Mouse (Mus musculus): ENCODE results near the gene Sh3d19. TPM values are rescaled to one million over a fixed set of nuclear protein-coding genes. Genes with fewer than 3 reads are reported as not detected.

Sh3d19 gene
- polyA plus RNA-seq, 1 experiment from 2014 or later, result 15.7 TPM

- ATAC-seq (replicated peaks; ENCODE audit: insufficient number of reproducible peaks, low FRiP score, low TSS enrichment, low read depth) (no peak), DNase-seq (ENCODE audit: low spot score) (no peak)
- no peaks in the 10 kb centered on the region for H3K27me3 ChIP-seq (ENCODE audit: control insufficient read depth, insufficient read depth, low read length)
- H3K4me2 ChIP-seq (ENCODE audit: low read depth, low read length), result no peak overlapping the region
- H3K4me3 ChIP-seq (ENCODE audit: low read depth, low read length), result no peak overlapping the region
- H3K27ac ChIP-seq (replicated peaks; ENCODE audit: low read depth, low read length), result no peak overlapping the region
- H3K9ac ChIP-seq (replicated peaks; ENCODE audit: low read length), result no peak overlapping the region
- no peaks in the 10 kb centered on the region for H3K4me1 ChIP-seq (ENCODE audit: control insufficient read depth, insufficient read depth, low read length)
- H3K36me3 ChIP-seq (replicated peaks; ENCODE audit: control insufficient read depth, insufficient read depth, low read depth, low read length), result no peaks in the 10 kb centered on the region
- H3K9me3 ChIP-seq (replicated peaks; ENCODE audit: control insufficient read depth, low read length), result no peaks in the 10 kb centered on the region
- WGBS, result 74% methylated on average over 8 of the region's 8 CpGs
Measured at GRCm38 (mm10) chr3:86107637-86108539, 137.0 kb downstream of the Sh3d19 start.

GRCm38 (mm10) chr3:86108576-86108975 lies 137.7 kb downstream of the Sh3d19 start:
- Histone ChIP-seq H3K9ac (replicated peaks; ENCODE audit: low read length) (no peak overlapping the region), H3K36me3 (replicated peaks; ENCODE audit: control insufficient read depth, insufficient read depth, low read depth, low read length) (no peaks in the 10 kb centered on the region), H3K4me2 (ENCODE audit: low read depth, low read length) (no peak overlapping the region), H3K27ac (replicated peaks; ENCODE audit: low read depth, low read length) (no peak overlapping the region), H3K9me3 (replicated peaks; ENCODE audit: control insufficient read depth, low read length) (no peaks in the 10 kb centered on the region), H3K4me1 (ENCODE audit: control insufficient read depth, insufficient read depth, low read length) (no peaks in the 10 kb centered on the region), H3K27me3 (ENCODE audit: control insufficient read depth, insufficient read depth, low read length) (no peaks in the 10 kb centered on the region), H3K4me3 (ENCODE audit: low read depth, low read length) (no peak overlapping the region)
- ATAC-seq (replicated peaks; ENCODE audit: insufficient number of reproducible peaks, low FRiP score, low TSS enrichment, low read depth) (no peak), DNase-seq (ENCODE audit: low spot score) (no peak)
- 82% methylated on average over 4 of the region's 4 CpGs for WGBS

GRCm38 (mm10) chr3:86109099-86109498 lies 138.2 kb downstream of the Sh3d19 start:
- no peaks in the 10 kb centered on the region for H3K4me1 ChIP-seq (ENCODE audit: control insufficient read depth, insufficient read depth, low read length)
- no peak for ATAC-seq (replicated peaks; ENCODE audit: insufficient number of reproducible peaks, low FRiP score, low TSS enrichment, low read depth)
- H3K36me3 ChIP-seq (replicated peaks; ENCODE audit: control insufficient read depth, insufficient read depth, low read depth, low read length), result no peaks in the 10 kb centered on the region
- no peak overlapping the region for H3K9ac ChIP-seq (replicated peaks; ENCODE audit: low read length)
- no peak overlapping the region for H3K4me3 ChIP-seq (ENCODE audit: low read depth, low read length)
- H3K27me3 ChIP-seq (ENCODE audit: control insufficient read depth, insufficient read depth, low read length), result no peaks in the 10 kb centered on the region
- 93% methylated on average over 7 of the region's 7 CpGs for WGBS
- no peak overlapping the region for H3K4me2 ChIP-seq (ENCODE audit: low read depth, low read length)
- H3K27ac ChIP-seq (replicated peaks; ENCODE audit: low read depth, low read length), result no peak overlapping the region
- no peaks in the 10 kb centered on the region for H3K9me3 ChIP-seq (replicated peaks; ENCODE audit: control insufficient read depth, low read length)
- no peak for DNase-seq (ENCODE audit: low spot score)

- Histone ChIP-seq H3K4me2 (ENCODE audit: low read depth, low read length) (0 out of 2 replicates have a peak overlapping the region, but pooled peaks have one; percentile 11), H3K36me3 (replicated peaks; ENCODE audit: control insufficient read depth, insufficient read depth, low read depth, low read length) (no peaks in the 10 kb centered on the region), H3K27ac (replicated peaks; ENCODE audit: low read depth, low read length) (no peak overlapping the region), H3K4me1 (ENCODE audit: control insufficient read depth, insufficient read depth, low read length) (no peaks in the 10 kb centered on the region), H3K9me3 (replicated peaks; ENCODE audit: control insufficient read depth, low read length) (no peaks in the 10 kb centered on the region), H3K27me3 (ENCODE audit: control insufficient read depth, insufficient read depth, low read length) (no peaks in the 10 kb centered on the region), H3K9ac (replicated peaks; ENCODE audit: low read length) (no peak overlapping the region), H3K4me3 (ENCODE audit: low read depth, low read length) (no peak overlapping the region)
- 16% methylated on average over 10 of the region's 10 CpGs for WGBS
- peak; percentile 39; the same call in 1 of the 2 replicates for ATAC-seq (replicated peaks; ENCODE audit: insufficient number of reproducible peaks, low FRiP score, low TSS enrichment, low read depth)
- peak; percentile 82 for DNase-seq (ENCODE audit: low spot score)
Measured at GRCm38 (mm10) chr3:86110077-86110476, 139.2 kb downstream of the Sh3d19 start.

GRCm38 (mm10) chr3:86112766-86113165 lies 141.9 kb downstream of the Sh3d19 start:
- Histone ChIP-seq H3K27ac (replicated peaks; ENCODE audit: low read depth, low read length) (no peak overlapping the region), H3K4me1 (ENCODE audit: control insufficient read depth, insufficient read depth, low read length) (no peaks in the 10 kb centered on the region)
- 83% methylated on average over 7 of the region's 7 CpGs for WGBS

GRCm38 (mm10) chr3:86114659-86115338 lies 143.9 kb downstream of the Sh3d19 start:
- peak; percentile 47 for DNase-seq (ENCODE audit: low spot score)
- no peak overlapping the region for H3K4me3 ChIP-seq (ENCODE audit: low read depth, low read length)
- no peaks in the 10 kb centered on the region for H3K4me1 ChIP-seq (ENCODE audit: control insufficient read depth, insufficient read depth, low read length)
- no peaks in the 10 kb centered on the region for H3K9me3 ChIP-seq (replicated peaks; ENCODE audit: control insufficient read depth, low read length)
- H3K27ac ChIP-seq (replicated peaks; ENCODE audit: low read depth, low read length), result peak overlapping the region; percentile 47; the same call in 1 of the 2 replicates
- no peaks in the 10 kb centered on the region for H3K27me3 ChIP-seq (ENCODE audit: control insufficient read depth, insufficient read depth, low read length)
- WGBS, result 50% methylated on average over 12 of the region's 12 CpGs
- no peak overlapping the region for H3K4me2 ChIP-seq (ENCODE audit: low read depth, low read length)
- no peak for ATAC-seq (replicated peaks; ENCODE audit: insufficient number of reproducible peaks, low FRiP score, low TSS enrichment, low read depth)
- H3K9ac ChIP-seq (replicated peaks; ENCODE audit: low read length), result no peak overlapping the region
- no peaks in the 10 kb centered on the region for H3K36me3 ChIP-seq (replicated peaks; ENCODE audit: control insufficient read depth, insufficient read depth, low read depth, low read length)

More at GRCm38 (mm10) chr3:86112766-86113165, 141.9 kb downstream of the Sh3d19 start:
- no peak for DNase-seq (ENCODE audit: low spot score)
- Histone ChIP-seq H3K27me3 (ENCODE audit: control insufficient read depth, insufficient read depth, low read length) (no peaks in the 10 kb centered on the region), H3K9ac (replicated peaks; ENCODE audit: low read length) (no peak overlapping the region), H3K36me3 (replicated peaks; ENCODE audit: control insufficient read depth, insufficient read depth, low read depth, low read length) (no peaks in the 10 kb centered on the region), H3K4me3 (ENCODE audit: low read depth, low read length) (no peak overlapping the region), H3K4me2 (ENCODE audit: low read depth, low read length) (no peak overlapping the region), H3K9me3 (replicated peaks; ENCODE audit: control insufficient read depth, low read length) (no peaks in the 10 kb centered on the region)
- no peak for ATAC-seq (replicated peaks; ENCODE audit: insufficient number of reproducible peaks, low FRiP score, low TSS enrichment, low read depth)

- no peak for DNase-seq (ENCODE audit: low spot score)
- Histone ChIP-seq H3K4me1 (ENCODE audit: control insufficient read depth, insufficient read depth, low read length) (no peaks in the 10 kb centered on the region), H3K4me3 (ENCODE audit: low read depth, low read length) (no peak overlapping the region), H3K36me3 (replicated peaks; ENCODE audit: control insufficient read depth, insufficient read depth, low read depth, low read length) (no peaks in the 10 kb centered on the region), H3K27ac (replicated peaks; ENCODE audit: low read depth, low read length) (no peak overlapping the region), H3K9ac (replicated peaks; ENCODE audit: low read length) (no peak overlapping the region), H3K4me2 (ENCODE audit: low read depth, low read length) (no peak overlapping the region), H3K27me3 (ENCODE audit: control insufficient read depth, insufficient read depth, low read length) (no peaks in the 10 kb centered on the region), H3K9me3 (replicated peaks; ENCODE audit: control insufficient read depth, low read length) (no peaks in the 10 kb centered on the region)
- no peak for ATAC-seq (replicated peaks; ENCODE audit: insufficient number of reproducible peaks, low FRiP score, low TSS enrichment, low read depth)
- WGBS, result 85% methylated on average over 4 of the region's 4 CpGs
Measured at GRCm38 (mm10) chr3:86116951-86117350, 146.0 kb downstream of the Sh3d19 start.
